Mouse (Mus musculus) limb, embryonic 14.5 days (tissue): ENCODE results near the gene Gnb1l. TPM values are rescaled to one million over a fixed set of nuclear protein-coding genes. Genes with fewer than 3 reads are reported as not detected.

Experiments
- ATAC-seq: fragments of 200-750 bp; cut with Nextera tagmentation; 2 replicates; pipeline ENCODE4 v1.8.0; 2017; ENCODE audit warnings: low read depth, moderate number of reproducible peaks, moderate TSS enrichment; ENCODE audit not compliant: low FRiP score
- DNase-seq: peaks from one replicate; pipeline ENCODE4 v3.0.0-alpha.2; 2015; ENCODE audit warnings: low spot score
- H3K27ac ChIP-seq: fragments of 300-500 bp; sonication (generic); replicated peaks from 2 replicates; pipeline ENCODE4 v1.5.1; 2014; ENCODE audit warnings: low read depth, mild to moderate bottlenecking, low read length, moderate library complexity, mixed read lengths
- H3K27me3 ChIP-seq: fragments of 300-500 bp; sonication (generic); 2 replicates; pipeline ENCODE4 v1.6.1; 2014; ENCODE audit warnings: low read length, mixed read lengths; ENCODE audit not compliant: control insufficient read depth, insufficient read depth
- H3K36me3 ChIP-seq: fragments of 300-500 bp; sonication (generic); 2 replicates; pipeline ENCODE4 v1.6.1; 2014; ENCODE audit warnings: mild to moderate bottlenecking, low read length, moderate library complexity, mixed read lengths; ENCODE audit not compliant: control insufficient read depth, insufficient read depth
- H3K4me1 ChIP-seq: fragments of 300-500 bp; sonication (generic); 2 replicates; pipeline ENCODE4 v1.6.1; 2014; ENCODE audit warnings: antibody characterized with exemption, low read length, mixed read lengths; ENCODE audit not compliant: control insufficient read depth, insufficient read depth
- H3K4me2 ChIP-seq: fragments of 300-500 bp; sonication (generic); replicated peaks from 2 replicates; pipeline ENCODE4 v1.6.1; 2014; ENCODE audit warnings: low read depth, mild to moderate bottlenecking, low read length, moderate library complexity; ENCODE audit not compliant: severe bottlenecking
- H3K4me3 ChIP-seq: fragments of 300-500 bp; sonication (generic); replicated peaks from 2 replicates; pipeline ENCODE4 v1.5.1; 2014; ENCODE audit warnings: low read length
- H3K9ac ChIP-seq: fragments of 300-500 bp; sonication (generic); 2 replicates; pipeline ENCODE4 v1.6.1; 2014; ENCODE audit warnings: mild to moderate bottlenecking, low read depth, low read length, moderate library complexity; ENCODE audit not compliant: severe bottlenecking
- H3K9me3 ChIP-seq: fragments of 300-500 bp; sonication (generic); 2 replicates; pipeline ENCODE4 v1.6.1; 2016; ENCODE audit warnings: low read length; ENCODE audit not compliant: control insufficient read depth
- POLR2A ChIP-seq: fragments of 200-500 bp; IDR thresholded peaks from 2 replicates; pipeline ENCODE4 v1.8.0; 2012; ENCODE audit warnings: inconsistent platforms, mild to moderate bottlenecking, moderate library complexity, borderline replicate concordance; ENCODE audit not compliant: insufficient read depth, insufficient read length; ENCODE audit errors: extremely low read depth
- WGBS: fragments of 180-500 bp; shearing (Covaris S2); extraction: QIAGEN DNeasy Blood & Tissue Kit; methylation state at CpG from one replicate; pipeline ENCODE4 v1.1.7; 2014; 5-methylcytosine and 5-hydroxymethylcytosine counted together
- polyA plus RNA-seq, 2 experiments: library from polyadenylated mRNA; depleted of rRNA in 1 of 2; stranded (reverse) in 1 of 2; unstranded in 1 of 2; fragments of >200 nt; fragmentation: Nextera tagmentation in 1 of 2; extraction: Ambion mirVana in 1 of 2; gene quantifications; 2 replicates each; pipeline versions ENCODE4 v1.2.1 to v1.2.3; 2012 to 2014

Gene Gnb1l
- polyA plus RNA-seq, 2 experiments = 16.1 to 20.2 TPM

DNA sequence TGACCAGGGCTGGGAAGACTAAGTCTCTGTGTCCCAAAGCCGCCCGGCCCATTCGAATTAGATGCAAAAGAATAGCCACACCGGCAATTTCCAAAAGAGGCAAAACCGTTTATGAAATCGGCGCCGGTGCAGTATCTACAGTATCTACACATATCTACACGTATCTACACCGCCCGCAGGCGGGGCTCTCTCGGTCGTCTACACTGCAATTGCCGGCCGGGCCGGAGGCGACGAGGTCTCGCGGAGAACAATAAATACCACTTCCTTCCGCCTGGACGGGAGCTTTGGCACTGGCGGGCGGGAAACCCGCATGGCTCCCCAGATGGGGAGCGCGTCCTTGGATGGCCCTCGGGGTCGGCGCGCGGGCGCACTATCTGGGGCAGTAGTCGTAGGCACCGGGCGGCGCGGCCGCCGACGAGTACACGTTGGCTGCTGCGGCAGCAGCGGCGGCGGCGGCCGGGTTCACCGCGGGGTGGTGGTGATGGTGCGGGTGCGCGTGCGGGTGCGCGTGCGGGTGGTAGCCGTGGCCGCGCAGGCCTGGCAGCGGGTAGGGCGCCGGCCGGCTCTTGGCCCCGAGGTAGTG, 83.2 kb downstream of the Gnb1l start:
- Histone ChIP-seq H3K36me3 (no peaks in the 10 kb centered on the region), H3K9me3 (no peaks in the 10 kb centered on the region), H3K27ac (no peak overlapping the region), H3K9ac (peak overlapping the region; percentile 31), H3K4me1 (peaks cover 19% of the 10 kb centered on the region), H3K4me3 (peak overlapping the region; percentile 40), H3K27me3 (peaks cover 76% of the 10 kb centered on the region), H3K4me2 (peak overlapping the region; percentile 61)
- TF ChIP-seq POLR2A = no peak
- 0 out of 2 replicates have a peak, but pooled peaks have one; percentile 10 for ATAC-seq
- no peak for DNase-seq
- 4% methylated on average over 59 of the region's 66 CpGs for WGBS

DNA sequence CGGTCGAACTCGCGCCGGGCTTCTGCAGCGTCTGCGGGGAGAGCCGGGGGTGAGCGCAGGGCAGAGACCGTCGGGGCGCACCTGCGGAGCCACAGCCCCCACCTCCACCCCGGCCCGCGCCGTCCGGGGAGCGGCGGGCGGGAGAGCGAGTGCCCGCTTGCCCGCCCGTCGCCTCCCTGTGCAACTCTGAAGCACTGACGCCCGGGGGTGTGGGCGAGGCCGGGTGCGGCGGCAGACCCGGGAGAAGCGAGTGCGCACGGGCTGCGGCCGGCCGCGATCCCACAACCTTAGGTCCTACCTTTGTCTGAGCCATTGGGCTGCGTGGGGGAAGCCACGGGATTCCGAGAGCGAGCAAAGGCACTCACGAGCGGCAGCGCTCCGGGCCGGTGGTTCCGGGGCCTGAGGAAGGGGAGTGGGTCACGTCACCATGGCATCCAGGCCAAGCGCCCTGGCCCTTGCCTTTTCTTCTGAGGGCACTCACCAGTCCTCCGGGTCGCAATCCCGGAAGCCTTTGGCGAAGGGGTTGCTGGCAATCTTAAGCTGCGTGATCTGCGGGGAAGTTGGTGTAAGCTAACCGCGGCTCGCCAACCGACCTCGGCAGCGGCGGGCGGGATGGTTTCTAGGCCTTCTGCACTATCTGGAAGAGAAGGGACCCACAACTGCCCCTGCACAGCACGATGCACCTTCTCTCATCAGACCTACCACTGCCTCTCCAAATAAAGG, 84.1 kb downstream of the Gnb1l start:
- peak overlapping the region; percentile 31 for H3K9ac ChIP-seq
- peak overlapping the region; percentile 40 for H3K4me3 ChIP-seq
- H3K9me3 ChIP-seq = no peaks in the 10 kb centered on the region
- H3K4me2 ChIP-seq = peak overlapping the region; percentile 61
- no peak overlapping the region for H3K27ac ChIP-seq
- ATAC-seq = no peak
- peaks cover 20% of the 10 kb centered on the region for H3K4me1 ChIP-seq
- peaks cover 83% of the 10 kb centered on the region for H3K27me3 ChIP-seq
- H3K36me3 ChIP-seq = no peaks in the 10 kb centered on the region
- no peak for TF ChIP-seq POLR2A
- no peak for DNase-seq
- WGBS = 5% methylated on average over 39 of the region's 67 CpGs

DNA sequence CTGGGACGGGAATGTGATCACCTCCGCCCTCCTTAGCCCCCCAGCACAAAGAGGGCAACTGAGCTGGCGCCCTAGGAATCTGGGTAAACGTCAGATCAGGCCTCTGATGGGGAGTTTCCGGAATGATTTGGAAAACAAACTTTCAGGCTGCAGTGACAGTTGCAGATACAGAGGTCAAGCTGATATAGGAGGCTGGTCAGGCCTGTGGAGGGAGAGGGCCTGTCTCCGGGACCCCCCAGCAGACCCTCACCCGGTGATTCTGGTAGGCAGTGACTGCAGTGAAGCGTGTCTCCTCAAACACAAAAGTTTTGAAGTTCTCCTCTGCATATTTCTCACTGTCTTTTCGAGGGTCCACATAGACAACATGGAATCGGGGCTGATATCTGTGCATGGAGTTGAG, 84.7 kb downstream of the Gnb1l start:
- no peaks in the 10 kb centered on the region for H3K9me3 ChIP-seq
- H3K9ac ChIP-seq = no peak overlapping the region
- H3K4me2 ChIP-seq = no peak overlapping the region
- no peak for TF ChIP-seq POLR2A
- no peak overlapping the region for H3K27ac ChIP-seq
- ATAC-seq = no peak
- no peaks in the 10 kb centered on the region for H3K36me3 ChIP-seq
- H3K27me3 ChIP-seq = peaks cover 89% of the 10 kb centered on the region
- WGBS = 30% methylated on average over 10 of the region's 10 CpGs
- no peak for DNase-seq
- peaks cover 20% of the 10 kb centered on the region for H3K4me1 ChIP-seq
- 0 out of 2 replicates have a peak overlapping the region, but pooled peaks have one; percentile 40 for H3K4me3 ChIP-seq

DNA sequence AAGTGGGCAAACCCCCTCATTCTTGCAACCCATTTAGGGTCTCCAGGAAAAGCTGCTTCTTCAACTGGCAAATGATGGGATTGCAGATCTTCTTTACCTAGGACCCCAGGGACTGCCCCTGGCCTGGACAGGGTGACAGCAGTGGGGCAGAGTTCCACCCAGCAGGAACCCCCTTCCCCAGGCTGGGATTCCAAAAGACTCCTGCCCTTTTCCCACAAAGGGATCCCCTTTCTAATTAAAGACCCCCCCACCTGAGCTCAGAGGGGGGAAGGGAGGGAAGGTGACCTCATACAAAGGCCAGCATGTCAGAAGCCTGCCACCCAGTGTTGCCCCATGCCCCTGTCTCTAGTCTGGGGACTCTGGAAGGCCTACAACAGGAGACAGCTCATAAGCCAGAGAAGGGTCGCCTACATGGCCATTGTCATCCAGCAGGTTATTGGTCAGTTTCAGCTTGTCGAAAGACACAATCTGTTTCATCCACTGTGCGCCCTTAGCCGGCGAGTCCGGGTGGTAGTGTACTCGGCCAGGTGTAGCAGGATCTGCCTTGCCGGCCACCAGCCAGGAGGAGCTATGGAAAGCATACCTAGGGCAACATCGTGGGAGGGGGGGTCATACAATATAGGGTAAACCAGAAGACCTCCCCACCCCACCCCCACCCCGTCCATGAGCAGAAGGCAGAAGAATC, 85.3 kb downstream of the Gnb1l start:
- 35% methylated on average over 10 of the region's 10 CpGs for WGBS
- no peak for DNase-seq

DNA sequence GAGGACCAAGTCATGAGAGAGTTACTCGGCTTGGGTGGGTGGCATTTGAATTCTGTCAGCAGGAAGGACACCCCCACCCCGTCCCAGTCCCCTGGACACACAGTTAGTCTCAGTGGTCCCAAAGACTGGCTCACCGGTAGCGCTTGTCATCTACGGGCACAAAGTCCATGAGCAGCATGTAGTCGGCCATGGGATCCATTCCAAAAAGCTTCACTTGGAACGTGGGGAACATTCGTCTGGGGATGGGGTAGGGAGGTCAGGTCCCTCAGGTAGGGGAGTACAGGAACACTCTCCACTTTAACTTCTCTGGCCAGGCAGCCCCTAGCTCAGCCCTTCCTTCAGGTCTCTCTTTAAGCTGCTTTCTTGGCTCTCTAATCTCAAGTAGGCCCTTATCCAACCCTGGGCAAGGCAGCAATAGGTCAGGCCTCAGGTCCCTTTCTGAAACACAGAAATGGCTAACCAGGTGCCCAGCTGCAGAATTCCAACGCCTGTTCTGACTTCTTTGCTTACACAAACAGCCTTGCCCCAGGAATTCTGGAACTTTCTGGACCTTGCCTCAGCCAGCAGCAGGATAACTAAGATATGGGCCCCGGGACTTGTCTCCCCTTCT, 86.5 kb downstream of the Gnb1l start:
- WGBS = 23% methylated on average over 10 of the region's 10 CpGs
- ATAC-seq = no peak

More for the DNA sequence above, 85.3 kb downstream of the Gnb1l start:
- H3K27ac ChIP-seq = no peak overlapping the region
- no peak overlapping the region for H3K9ac ChIP-seq
- TF ChIP-seq POLR2A = no peak
- peaks cover 17% of the 10 kb centered on the region for H3K4me1 ChIP-seq
- H3K36me3 ChIP-seq = no peaks in the 10 kb centered on the region
- no peak overlapping the region for H3K4me3 ChIP-seq
- no peak overlapping the region; the same call in 1 of the 2 replicates for H3K4me2 ChIP-seq
- no peaks in the 10 kb centered on the region for H3K9me3 ChIP-seq
- H3K27me3 ChIP-seq = peaks cover 95% of the 10 kb centered on the region
- ATAC-seq = no peak

More for the DNA sequence above, 86.5 kb downstream of the Gnb1l start:
- Histone ChIP-seq H3K36me3 (no peaks in the 10 kb centered on the region), H3K9ac (no peak overlapping the region), H3K9me3 (no peaks in the 10 kb centered on the region), H3K27me3 (peaks cover 98% of the 10 kb centered on the region), H3K4me2 (peak overlapping the region; percentile 77), H3K4me3 (peak overlapping the region; percentile 50), H3K27ac (no peak overlapping the region), H3K4me1 (peaks cover 17% of the 10 kb centered on the region)
- no peak for DNase-seq
- no peak for TF ChIP-seq POLR2A
